ENCODE assay signal across 12 mouse cellular contexts in genomic region chr19:7301647-7302492, GRCm38 (mm10). TPM values are rescaled to one million over a fixed set of nuclear protein-coding genes. Genes with fewer than 3 reads are reported as not detected.
DNase-seq lines count a peak whose midpoint lies in the region; ATAC-seq and TF ChIP-seq lines count a peak whose summit lies in the region.
"Had no signal": no experiment of that assay in that cellular context is flagged by ENCODE, and none has a peak within 500 bp of the region (broad histone marks: within the 10 kb centered on the region; RNA-seq: fewer than 3 reads in every experiment).

No protein-coding gene starts in this region.

- no peak overlapping the region for H3K4me3 ChIP-seq in heart, postnatal 0 days (ENCODE audit: low read depth, low read length)
- H3K4me3 ChIP-seq in spleen, adult 2 months (ENCODE audit: extremely low read depth, insufficient read depth, insufficient read length), result no peak overlapping the region
- H3K4me3 ChIP-seq in forebrain, postnatal 0 days (ENCODE audit: low read depth, low read length), result no peak overlapping the region
- H3K4me3 ChIP-seq: embryonic facial prominence, embryonic 13.5 days; neural tube, embryonic 12.5 days had no signal

- no peak for TF ChIP-seq POLR2A in spleen, adult 2 months (IDR thresholded peaks at IDR 0.05; ENCODE audit: low read depth, low read length)

- 56% methylated on average over 7 of the region's 7 CpGs for WGBS in heart, postnatal 0 days
- 89% methylated on average over 7 of the region's 7 CpGs for WGBS in spleen, adult 2 months
- WGBS in forebrain, postnatal 0 days, result 66% methylated on average over 7 of the region's 7 CpGs

- no peaks in the 10 kb centered on the region for H3K27me3 ChIP-seq in heart, postnatal 0 days (ENCODE audit: control insufficient read depth, insufficient read depth, low read length)
- no peaks in the 10 kb centered on the region for H3K27me3 ChIP-seq in spleen, adult 2 months (ENCODE audit: control insufficient read depth, insufficient read depth, low read length)
- no peaks in the 10 kb centered on the region for H3K27me3 ChIP-seq in forebrain, postnatal 0 days (ENCODE audit: insufficient read depth, low read length)
- H3K27me3 ChIP-seq: embryonic facial prominence, embryonic 13.5 days; neural tube, embryonic 12.5 days had no signal

- DNase-seq in heart, postnatal 0 days (ENCODE audit: low spot score), result no peak
- DNase-seq in heart, postnatal 4 days, result no peak
- DNase-seq in spleen, adult 2 months (ENCODE audit: low read depth in 1 of 2, low spot score in 2 of 2), result no peak
- no peak for DNase-seq in spleen, postnatal 10 days (ENCODE audit: low spot score in 2 of 2)
- DNase-seq in forebrain, postnatal 0 days, result peak; percentile 33
- DNase-seq in telencephalon, adult 2 months (ENCODE audit: low read depth, low spot score), result peak; percentile 62
- DNase-seq in embryo, embryonic 10 days (ENCODE audit: low spot score), result no peak

- H3K36me3 ChIP-seq in heart, postnatal 0 days (replicated peaks; ENCODE audit: control insufficient read depth, insufficient read depth, low read length), result no peaks in the 10 kb centered on the region
- no peaks in the 10 kb centered on the region for H3K36me3 ChIP-seq in spleen, adult 2 months (ENCODE audit: control insufficient read depth, insufficient read depth, low read length)
- H3K36me3 ChIP-seq in forebrain, postnatal 0 days (ENCODE audit: insufficient read depth), result no peaks in the 10 kb centered on the region

- ATAC-seq in heart, postnatal 0 days (ENCODE audit: insufficient read depth, low read depth), result no peak
- no peak for ATAC-seq in forebrain, postnatal 0 days
- no peak for ATAC-seq in activated CD4-positive, CD25-positive, alpha-beta regulatory T cell, adult 4 months

- H3K9me3 ChIP-seq in heart, postnatal 0 days (replicated peaks; ENCODE audit: control insufficient read depth, low read length), result no peaks in the 10 kb centered on the region
- H3K9me3 ChIP-seq in forebrain, postnatal 0 days (ENCODE audit: low read length), result no peaks in the 10 kb centered on the region
- H3K9me3 ChIP-seq: embryonic facial prominence, embryonic 13.5 days; neural tube, embryonic 12.5 days had no signal

- H3K4me1 ChIP-seq in heart, postnatal 0 days (ENCODE audit: control insufficient read depth, insufficient read depth), result peaks cover 20% of the 10 kb centered on the region
- peaks cover 5% of the 10 kb centered on the region; the same call in 1 of the 2 replicates for H3K4me1 ChIP-seq in spleen, adult 2 months (ENCODE audit: control insufficient read depth, insufficient read depth, insufficient read length)
- H3K4me1 ChIP-seq in forebrain, postnatal 0 days (ENCODE audit: insufficient read depth), result peaks cover 15% of the 10 kb centered on the region

- H3K27ac ChIP-seq in heart, postnatal 0 days (ENCODE audit: low read depth), result 0 out of 2 replicates have a peak overlapping the region, but pooled peaks have one; percentile 18
- 0 out of 2 replicates have a peak overlapping the region, but pooled peaks have one; percentile 12 for H3K27ac ChIP-seq in spleen, adult 2 months (ENCODE audit: insufficient read depth, low read length)
- peak overlapping the region; percentile 64 for H3K27ac ChIP-seq in forebrain, postnatal 0 days (ENCODE audit: low read depth, low read length)
- H3K27ac ChIP-seq: embryonic facial prominence, embryonic 13.5 days; hindbrain, embryonic 14.5 days; liver, embryonic 14.5 days; neural tube, embryonic 12.5 days had no signal

- TF ChIP-seq EP300 in heart, postnatal 0 days (IDR thresholded peaks at IDR 0.05; ENCODE audit: low read depth), result no peak

- TF ChIP-seq CTCF in heart, postnatal 0 days (IDR thresholded peaks at IDR 0.05; ENCODE audit: low read depth), result no peak
- no peak for TF ChIP-seq CTCF in spleen, adult 2 months (IDR thresholded peaks at IDR 0.05; ENCODE audit: extremely low read depth, insufficient read depth, insufficient read length, insufficient replicate concordance)
- TF ChIP-seq CTCF in forebrain, postnatal 0 days (IDR thresholded peaks at IDR 0.05; ENCODE audit: low read depth), result no peak

- no peak overlapping the region for H3K4me2 ChIP-seq in heart, postnatal 0 days (ENCODE audit: low read depth, low read length)
- no peak overlapping the region for H3K4me2 ChIP-seq in forebrain, postnatal 0 days (ENCODE audit: low read depth)
- H3K4me2 ChIP-seq: embryonic facial prominence, embryonic 13.5 days; hindbrain, embryonic 14.5 days; neural tube, embryonic 12.5 days had no signal

- H3K9ac ChIP-seq in heart, postnatal 0 days (replicated peaks; ENCODE audit: low read depth, low read length), result no peak overlapping the region
- H3K9ac ChIP-seq in forebrain, postnatal 0 days, result no peak overlapping the region
- H3K9ac ChIP-seq: embryonic facial prominence, embryonic 13.5 days; hindbrain, embryonic 14.5 days; liver, embryonic 14.5 days; neural tube, embryonic 12.5 days had no signal

RNA-seq across cellular contexts. Expression of gene Rcor2, which starts 34.7 kb away (rescaled TPM):
- 18.5 and 40.0 TPM in 2 replicates for total RNA-seq in heart, postnatal 0 days (2014; rRNA removed; ENCODE audit: low replicate concordance)
- polyA plus RNA-seq in heart, postnatal 0 days (2015; fragmentation: Nextera tagmentation; extraction: Ambion mirVana), result 8.5 and 9.7 TPM in 2 replicates
- 10 to 100 TPM; 19.0 to 19.2 TPM for total RNA-seq in heart, postnatal 4 days (2021)
- polyA plus RNA-seq in spleen, adult 2 months (2012; rRNA removed), result 1.8 and 3.5 TPM in 2 replicates
- total RNA-seq in forebrain, postnatal 0 days (2014; rRNA removed), result 41.9 and 49.6 TPM in 2 replicates
- polyA plus RNA-seq in forebrain, postnatal 0 days (2015; fragmentation: Nextera tagmentation; extraction: Ambion mirVana), result 13.7 and 14.5 TPM in 2 replicates
- polyA plus RNA-seq in activated CD4-positive, CD25-positive, alpha-beta regulatory T cell, adult 4 months (2017; shearing (Covaris generic)), result not detected

RNA-seq across cellular contexts. Expression of gene Mark2, which starts 39.8 kb away (rescaled TPM):
- total RNA-seq in heart, postnatal 0 days (2014; rRNA removed; ENCODE audit: low replicate concordance), result 33.6 and 35.2 TPM in 2 replicates
- 17.8 and 19.3 TPM in 2 replicates for polyA plus RNA-seq in heart, postnatal 0 days (2015; fragmentation: Nextera tagmentation; extraction: Ambion mirVana)
- 10 to 100 TPM; 54.9 to 58.4 TPM for total RNA-seq in heart, postnatal 4 days (2021)
- polyA plus RNA-seq in spleen, adult 2 months (2012; rRNA removed), result 84.8 and 111 TPM in 2 replicates
- total RNA-seq in forebrain, postnatal 0 days (2014; rRNA removed), result 35.8 and 38.7 TPM in 2 replicates
- polyA plus RNA-seq in forebrain, postnatal 0 days (2015; fragmentation: Nextera tagmentation; extraction: Ambion mirVana), result 30.0 and 35.7 TPM in 2 replicates
- 10 to 100 TPM; 53.4 to 69.8 TPM for polyA plus RNA-seq in activated CD4-positive, CD25-positive, alpha-beta regulatory T cell, adult 4 months (2017; shearing (Covaris generic))

Comparison
In these comparisons a context has a peak if more than half of its experiments do, and no peak if none do; other contexts are left out.
1. DNase-seq: peak in forebrain, postnatal 0 days (single experiment) and telencephalon, adult 2 months (single experiment); none in heart, postnatal 0 days (single experiment), heart, postnatal 4 days (single experiment), spleen, adult 2 months (0 of 2), spleen, postnatal 10 days (0 of 2) and embryo, embryonic 10 days (single experiment).
2. H3K27ac ChIP-seq: peak in every context shown above with its lines; median percentile 64 in forebrain, postnatal 0 days; 18 in heart, postnatal 0 days; 12 in spleen, adult 2 months.